Mouse (Mus musculus): ENCODE results near the gene Ctnnbl1. TPM values are rescaled to one million over a fixed set of nuclear protein-coding genes. Genes with fewer than 3 reads are reported as not detected.

The Ctnnbl1 gene
- total RNA-seq, 2 experiments from 2014 or later = 16.8 to 18.2 TPM

Other genes with a start within 250 kb of the Ctnnbl1 start
- gene Nnat, start 177.3 kb upstream of the Ctnnbl1 start, total RNA-seq (2021) = 10 to 100 TPM in 1 of 2 experiments, 1 to 10 TPM in 1; 8.9 to 13.2 TPM
- 10 to 100 TPM; 71.5 to 76.9 TPM for gene Blcap, start 166.1 kb upstream of the Ctnnbl1 start, total RNA-seq (2021)
- gene Vstm2l, start 177.3 kb downstream of the Ctnnbl1 start, total RNA-seq (2021) = under 1 TPM in 1 of 2 experiments, not detected in 1; 0.32 TPM

Measured in heart, postnatal 4 days (tissue).